Mouse (Mus musculus) layer of hippocampus, postnatal 14 days (tissue): ENCODE measurements around the gene Olfr272. TPM values are rescaled to one million over a fixed set of nuclear protein-coding genes. Genes with fewer than 3 reads are reported as not detected.
A peak's percentile ranks its signal among the peaks of the same experiment; 100 is the strongest.

Experiments used
- DNase-seq, 2 experiments: peaks; one replicate each; pipeline ENCODE4 v3.0.0; 2021 to 2022; ENCODE audit warnings: low spot score in 2 of 2, mixed read lengths in 1 of 2
- long read RNA-seq, 2 experiments: library from polyadenylated mRNA; stranded (forward); transcript quantifications; one replicate each; pipeline ENCODE4 v2.0.0; 2021
- total RNA-seq, 2 experiments: library from RNA; stranded (reverse); gene quantifications; 2 replicates each; pipeline ENCODE4 v1.2.3; 2021

Olfr272 gene
- total RNA-seq, result not detected
- long read RNA-seq, experiment 1, result 0 reads
- long read RNA-seq, experiment 2, result 0 reads

GRCm38 (mm10) chr4:52919078-52919477, at the start of gene Olfr272:
Olfr272 (minus strand) TSS chr4:52919178.
- no peak for DNase-seq

- DNase-seq, result no peak
These were observed 45.3 kb upstream of the Olfr272 start, which contains the start of gene Olfr270 for GRCm38 (mm10) chr4:52964247-52964646. Olfr270 (plus strand) TSS chr4:52964547.

DNA sequence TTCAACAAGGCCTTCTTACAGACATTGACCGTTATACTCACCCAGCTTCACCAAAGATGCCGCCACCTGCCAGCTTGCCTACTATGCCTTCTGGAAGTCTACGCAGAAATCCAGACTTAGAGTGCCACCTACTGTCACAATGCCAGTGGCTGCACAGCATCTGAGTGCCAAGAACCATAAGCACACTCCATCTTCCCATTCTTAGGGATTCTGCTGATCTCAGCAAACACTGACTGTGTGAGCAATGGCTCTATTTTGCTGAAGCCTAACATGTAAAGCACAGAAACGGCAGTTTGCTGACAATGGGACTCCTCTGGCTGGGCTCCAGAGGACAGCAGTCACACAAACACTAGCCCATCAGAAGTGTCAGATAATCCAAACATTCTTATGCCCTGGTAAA, 39.7 kb upstream of the Olfr272 start:
- peak; percentile 31 to 43 for DNase-seq

- no peak for DNase-seq
These were observed 30.0 kb upstream of the Olfr272 start for GRCm38 (mm10) chr4:52949005-52949404.

GRCm38 (mm10) chr4:52946665-52947064, 27.7 kb upstream of the Olfr272 start:
- no peak for DNase-seq

GRCm38 (mm10) chr4:52930480-52930879, 11.5 kb upstream of the Olfr272 start:
- no peak for DNase-seq

- DNase-seq, result no peak
These were observed 1.7 kb downstream of the Olfr272 start for GRCm38 (mm10) chr4:52917311-52917688.

DNA sequence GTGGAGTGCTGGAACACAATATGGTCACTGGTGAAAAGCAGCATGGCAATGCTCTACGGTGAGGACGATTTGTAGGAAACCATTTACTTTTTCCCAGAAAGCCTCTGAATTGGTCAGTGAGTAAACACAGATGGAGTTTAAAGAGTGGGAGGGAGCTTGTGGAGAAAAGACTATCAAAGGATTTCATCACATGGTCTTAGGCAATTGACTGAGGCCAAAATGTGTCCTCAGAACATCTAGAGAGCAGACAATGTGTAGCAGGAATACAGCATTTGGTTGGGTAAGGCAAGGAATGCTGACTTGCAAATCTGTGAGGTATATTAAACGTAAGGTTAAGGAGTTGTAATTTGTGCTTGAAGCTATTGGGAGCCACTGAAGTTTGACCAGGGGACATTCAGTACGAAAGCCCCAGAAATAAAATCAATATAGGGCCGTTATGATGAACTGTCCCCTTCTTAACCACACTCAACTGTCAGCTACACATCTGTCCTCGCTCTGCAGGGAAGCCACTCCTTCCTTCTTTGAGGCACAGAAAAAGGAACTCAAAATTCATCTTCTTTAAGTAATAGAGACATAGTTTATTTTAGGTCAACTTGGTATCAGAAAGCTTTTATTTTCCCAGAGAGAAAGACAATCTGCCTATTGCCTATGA, 2.2 kb downstream of the Olfr272 start:
- DNase-seq, result no peak

GRCm38 (mm10) chr4:52912409-52912808, 6.6 kb downstream of the Olfr272 start:
- no peak for DNase-seq

DNA sequence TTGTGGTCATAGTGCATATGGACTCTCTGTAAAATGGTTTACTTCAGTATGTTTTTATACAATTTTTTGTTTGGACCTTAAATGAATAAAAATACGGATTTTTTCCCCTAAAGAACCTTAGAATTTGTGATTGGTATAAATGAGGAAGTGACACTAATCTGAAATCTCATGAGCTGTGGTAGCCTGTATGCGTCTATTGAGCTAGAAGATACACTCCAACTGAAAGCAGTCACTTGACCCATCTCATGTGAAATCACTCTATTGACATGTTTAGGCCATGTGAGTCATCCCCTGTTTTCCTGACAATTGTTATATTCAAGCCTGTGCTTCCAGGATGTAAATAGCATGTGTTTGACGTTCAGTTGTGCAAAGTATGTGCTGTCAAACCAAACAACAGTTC, 9.4 kb downstream of the Olfr272 start:
- no peak for DNase-seq

DNA sequence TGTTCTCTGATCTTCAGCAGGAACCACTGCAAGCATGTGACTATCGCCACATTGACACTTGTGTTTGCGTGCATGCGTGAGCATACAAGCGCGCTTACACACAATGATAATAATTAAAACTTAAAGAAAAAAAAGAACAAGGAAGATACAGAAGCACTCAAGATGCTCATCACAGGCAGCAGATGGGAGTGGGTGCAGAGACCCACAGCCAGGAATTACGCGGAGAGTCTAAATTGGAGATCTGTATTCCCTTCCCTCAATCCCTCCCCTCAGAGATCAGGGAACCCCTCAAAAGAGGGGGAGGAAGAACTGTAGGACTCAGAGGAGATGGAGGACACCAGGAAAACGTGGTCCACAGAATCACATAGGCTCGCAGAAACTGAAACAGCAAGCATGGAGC, 54.8 kb downstream of the Olfr272 start:
- peak in 1 of 2 experiments; percentile 17 for DNase-seq

Other genes starting within 250 kb of the Olfr272 start
- gene Olfr275, start 104.6 kb downstream of the Olfr272 start, total RNA-seq, result not detected
- not detected for gene Olfr273, start 59.9 kb downstream of the Olfr272 start, total RNA-seq
- not detected for gene Olfr270, start 45.4 kb upstream of the Olfr272 start, total RNA-seq
- gene Nipsnap3a, start 70.1 kb upstream of the Olfr272 start, total RNA-seq, result not detected
- 10 to 100 TPM; 15.0 to 19.5 TPM for gene Nipsnap3b, start 92.7 kb upstream of the Olfr272 start, total RNA-seq
- 10 to 100 TPM; 30.1 to 33.6 TPM for gene Abca1, start 240.7 kb upstream of the Olfr272 start, total RNA-seq